Mouse (Mus musculus): Measurements from ENCODE around the gene Prkce.

Gene Prkce

GRCm38 (mm10) chr17:86330076-86330955 is 162.7 kb downstream of the Prkce start:
- DNase-seq (ENCODE audit: low read depth, low spot score) = peak; percentile 90

- no peak for DNase-seq (ENCODE audit: low read depth, low spot score)
Measured at GRCm38 (mm10) chr17:86331835-86332234, 164.2 kb downstream of the Prkce start.

GRCm38 (mm10) chr17:86334990-86335389 is 167.4 kb downstream of the Prkce start:
- DNase-seq (ENCODE audit: low read depth, low spot score) = no peak

GRCm38 (mm10) chr17:86336652-86337073 is 169.1 kb downstream of the Prkce start:
- DNase-seq (ENCODE audit: low read depth, low spot score) = no peak

- no peak for DNase-seq (ENCODE audit: low read depth, low spot score)
Measured at GRCm38 (mm10) chr17:86337076-86337475, 169.5 kb downstream of the Prkce start.

GRCm38 (mm10) chr17:86338328-86338727 is 170.7 kb downstream of the Prkce start:
- no peak for DNase-seq (ENCODE audit: low read depth, low spot score)

- DNase-seq (ENCODE audit: low read depth, low spot score) = peak; percentile 51
Measured at GRCm38 (mm10) chr17:86344032-86344431, 176.4 kb downstream of the Prkce start.

GRCm38 (mm10) chr17:86345234-86346005 is 177.8 kb downstream of the Prkce start:
- peak; percentile 92 for DNase-seq (ENCODE audit: low read depth, low spot score)

GRCm38 (mm10) chr17:86350236-86350635 is 182.7 kb downstream of the Prkce start:
- peak; percentile 73 for DNase-seq (ENCODE audit: low read depth, low spot score)

- peak; percentile 92 for DNase-seq (ENCODE audit: low read depth, low spot score)
Measured at GRCm38 (mm10) chr17:86350791-86351261, 183.2 kb downstream of the Prkce start.

- DNase-seq (ENCODE audit: low read depth, low spot score) = no peak
Measured at GRCm38 (mm10) chr17:86351282-86351681, 183.7 kb downstream of the Prkce start.

- DNase-seq (ENCODE audit: low read depth, low spot score) = peak; percentile 74
Measured at GRCm38 (mm10) chr17:86352247-86353037, 184.9 kb downstream of the Prkce start.

- peak; percentile 95 for DNase-seq (ENCODE audit: low read depth, low spot score)
Measured at GRCm38 (mm10) chr17:86353679-86354078, 186.1 kb downstream of the Prkce start.

- DNase-seq (ENCODE audit: low read depth, low spot score) = no peak
Measured at GRCm38 (mm10) chr17:86354101-86354500, 186.5 kb downstream of the Prkce start.

- no peak for DNase-seq (ENCODE audit: low read depth, low spot score)
Measured at GRCm38 (mm10) chr17:86354896-86355295, 187.3 kb downstream of the Prkce start.

- no peak for DNase-seq (ENCODE audit: low read depth, low spot score)
Measured at GRCm38 (mm10) chr17:86355318-86355717, 187.7 kb downstream of the Prkce start.

- DNase-seq (ENCODE audit: low read depth, low spot score) = peak; percentile 68
Measured at GRCm38 (mm10) chr17:86355772-86356451, 188.3 kb downstream of the Prkce start.

GRCm38 (mm10) chr17:86358388-86358787 is 190.8 kb downstream of the Prkce start:
- DNase-seq (ENCODE audit: low read depth, low spot score) = peak; percentile 37

- peak; percentile 51 for DNase-seq (ENCODE audit: low read depth, low spot score)
Measured at GRCm38 (mm10) chr17:86358847-86359246, 191.3 kb downstream of the Prkce start.

- DNase-seq (ENCODE audit: low read depth, low spot score) = no peak
Measured at GRCm38 (mm10) chr17:86360849-86361248, 193.3 kb downstream of the Prkce start.

- no peak for DNase-seq (ENCODE audit: low read depth, low spot score)
Measured at GRCm38 (mm10) chr17:86363356-86363755, 195.8 kb downstream of the Prkce start.

All from brain, adult 2 months (tissue).